Mouse (Mus musculus) midbrain, embryonic 16.5 days (tissue): ENCODE results near the gene Nmu. TPM values are rescaled to one million over a fixed set of nuclear protein-coding genes. Genes with fewer than 3 reads are reported as not detected.

Source experiments
- ATAC-seq: fragments of 200-750 bp; cut with Nextera tagmentation; 2 replicates; pipeline ENCODE4 v1.8.0; 2017; ENCODE audit warnings: moderate TSS enrichment
- H3K27ac ChIP-seq: fragments of 300-500 bp; sonication (generic); 2 replicates; pipeline ENCODE4 v1.5.1; 2014; ENCODE audit warnings: mild to moderate bottlenecking, low read length, mixed read lengths
- H3K27me3 ChIP-seq: fragments of 300-500 bp; sonication (generic); 2 replicates; pipeline ENCODE4 v1.6.1; 2014; ENCODE audit warnings: low read depth, low read length, mixed read lengths; ENCODE audit not compliant: control insufficient read depth, insufficient read depth
- H3K36me3 ChIP-seq: fragments of 300-500 bp; sonication (generic); 2 replicates; pipeline ENCODE4 v1.6.1; 2014; ENCODE audit warnings: mild to moderate bottlenecking, low read length, moderate library complexity, mixed read lengths; ENCODE audit not compliant: control insufficient read depth, insufficient read depth
- H3K4me1 ChIP-seq: fragments of 300-500 bp; sonication (generic); 2 replicates; pipeline ENCODE4 v1.6.1; 2014; ENCODE audit warnings: mild to moderate bottlenecking, low read length, mixed read lengths; ENCODE audit not compliant: control insufficient read depth, insufficient read depth
- H3K4me2 ChIP-seq: fragments of 300-500 bp; sonication (generic); 2 replicates; pipeline ENCODE4 v1.6.1; 2014; ENCODE audit warnings: mild to moderate bottlenecking, low read length, mixed read lengths
- H3K4me3 ChIP-seq: fragments of 300-500 bp; sonication (generic); 2 replicates; pipeline ENCODE4 v1.5.1; 2014; ENCODE audit warnings: low read depth, mild to moderate bottlenecking, low read length, moderate library complexity, mixed read lengths
- H3K9ac ChIP-seq: fragments of 300-500 bp; sonication (generic); 2 replicates; pipeline ENCODE4 v1.6.1; 2014; ENCODE audit warnings: low read depth, low read length, mixed read lengths
- H3K9me3 ChIP-seq: fragments of 300-500 bp; sonication (generic); replicated peaks from 2 replicates; pipeline ENCODE4 v1.6.1; 2014; ENCODE audit warnings: mild to moderate bottlenecking, low read length, mixed read lengths; ENCODE audit not compliant: control insufficient read depth, poor library complexity, severe bottlenecking
- WGBS: fragments of 180-500 bp; shearing (Covaris S2); extraction: QIAGEN DNeasy Blood & Tissue Kit; methylation state at CpG from one replicate; pipeline ENCODE4 v1.1.7; 2014; 5-methylcytosine and 5-hydroxymethylcytosine counted together
- polyA plus RNA-seq: library from polyadenylated mRNA; unstranded; fragments of >200 nt; fragmentation: Nextera tagmentation; extraction: Ambion mirVana; gene quantifications from 2 replicates; pipeline ENCODE4 v1.2.1, GENCODE M21; 2015

Gene Nmu
- polyA plus RNA-seq, 1 experiment from 2014 or later = not detected

GRCm38 (mm10) chr5:76330953-76331352 is 32.6 kb downstream of the Nmu start, which contains the start of gene Pdcl2:
Gene Pdcl2, minus strand, starts transcription at chr5:76331156.
- ATAC-seq = no peak
- WGBS = 92% methylated on average over 7 of the region's 7 CpGs
- H3K4me2 ChIP-seq = no peak within 1 kb of the TSS
- no peak within 1 kb of the TSS for H3K27ac ChIP-seq
- no peak within 1 kb of the TSS for H3K9ac ChIP-seq
- no peaks in the 10 kb centered on the region for H3K27me3 ChIP-seq
- no peak within 1 kb of the TSS for H3K4me3 ChIP-seq
- H3K36me3 ChIP-seq = no peaks in the 10 kb centered on the region
- no peaks in the 10 kb centered on the region for H3K9me3 ChIP-seq
- no peaks in the 10 kb centered on the region for H3K4me1 ChIP-seq

GRCm38 (mm10) chr5:76327296-76327695 is 36.3 kb downstream of the Nmu start:
- Histone ChIP-seq H3K9me3 (no peaks in the 10 kb centered on the region), H3K4me3 (no peak overlapping the region), H3K27ac (no peak overlapping the region), H3K9ac (no peak overlapping the region), H3K4me1 (no peaks in the 10 kb centered on the region), H3K27me3 (no peaks in the 10 kb centered on the region), H3K4me2 (no peak overlapping the region), H3K36me3 (no peaks in the 10 kb centered on the region)
- 49% methylated on average over 2 of the region's 2 CpGs for WGBS
- ATAC-seq = no peak

- Histone ChIP-seq H3K4me3 (no peak overlapping the region), H3K27ac (no peak overlapping the region), H3K27me3 (no peaks in the 10 kb centered on the region), H3K9ac (no peak overlapping the region), H3K4me1 (no peaks in the 10 kb centered on the region; the same call in 1 of the 2 replicates), H3K9me3 (no peaks in the 10 kb centered on the region), H3K4me2 (no peak overlapping the region), H3K36me3 (no peaks in the 10 kb centered on the region)
- ATAC-seq = no peak
- 93% methylated on average over 4 of the region's 4 CpGs for WGBS
Measured at GRCm38 (mm10) chr5:76325113-76325512, 38.5 kb downstream of the Nmu start.

- 15% methylated on average over 11 of the region's 11 CpGs for WGBS
- H3K4me3 ChIP-seq = no peak overlapping the region
- ATAC-seq = no peak
Measured at GRCm38 (mm10) chr5:76321249-76322196, 42.1 kb downstream of the Nmu start.

GRCm38 (mm10) chr5:76308206-76308605 is 55.4 kb downstream of the Nmu start:
- WGBS = 79% methylated on average over 2 of the region's 2 CpGs
- H3K9ac ChIP-seq = no peak overlapping the region
- no peak for ATAC-seq
- no peak overlapping the region for H3K4me3 ChIP-seq
- no peak overlapping the region for H3K27ac ChIP-seq
- no peak overlapping the region for H3K4me2 ChIP-seq
- no peaks in the 10 kb centered on the region for H3K27me3 ChIP-seq
- no peaks in the 10 kb centered on the region for H3K36me3 ChIP-seq
- H3K9me3 ChIP-seq = no peaks in the 10 kb centered on the region
- peaks cover 8% of the 10 kb centered on the region for H3K4me1 ChIP-seq

More at GRCm38 (mm10) chr5:76321249-76322196, 42.1 kb downstream of the Nmu start:
- no peaks in the 10 kb centered on the region for H3K9me3 ChIP-seq
- no peaks in the 10 kb centered on the region for H3K36me3 ChIP-seq
- no peak overlapping the region for H3K4me2 ChIP-seq
- H3K27ac ChIP-seq = no peak overlapping the region
- H3K4me1 ChIP-seq = no peaks in the 10 kb centered on the region; the same call in 1 of the 2 replicates
- no peaks in the 10 kb centered on the region for H3K27me3 ChIP-seq
- no peak overlapping the region for H3K9ac ChIP-seq

GRCm38 (mm10) chr5:76306261-76306660 is 57.3 kb downstream of the Nmu start:
- Histone ChIP-seq H3K27ac (no peak overlapping the region), H3K27me3 (no peaks in the 10 kb centered on the region), H3K9ac (no peak overlapping the region), H3K4me2 (no peak overlapping the region), H3K9me3 (no peaks in the 10 kb centered on the region), H3K36me3 (no peaks in the 10 kb centered on the region), H3K4me3 (no peak overlapping the region), H3K4me1 (peaks cover 24% of the 10 kb centered on the region)
- 71% methylated on average over 3 of the region's 3 CpGs for WGBS
- ATAC-seq = no peak

GRCm38 (mm10) chr5:76305616-76306015 is 58.0 kb downstream of the Nmu start:
- peak overlapping the region; percentile 84 for H3K4me2 ChIP-seq
- H3K27ac ChIP-seq = no peak overlapping the region
- H3K9me3 ChIP-seq = no peaks in the 10 kb centered on the region
- no peak for ATAC-seq
- H3K36me3 ChIP-seq = no peaks in the 10 kb centered on the region
- H3K4me3 ChIP-seq = peak overlapping the region; percentile 92
- no peaks in the 10 kb centered on the region for H3K27me3 ChIP-seq
- peak overlapping the region; percentile 53 for H3K9ac ChIP-seq
- WGBS = 2% methylated on average over 8 of the region's 8 CpGs
- peaks cover 29% of the 10 kb centered on the region for H3K4me1 ChIP-seq

- Histone ChIP-seq H3K9me3 (no peaks in the 10 kb centered on the region), H3K4me1 (peaks cover 29% of the 10 kb centered on the region), H3K4me2 (peak within 1 kb of the TSS; percentile 84), H3K27me3 (no peaks in the 10 kb centered on the region), H3K36me3 (no peaks in the 10 kb centered on the region), H3K4me3 (peak within 1 kb of the TSS; percentile 92), H3K27ac (peak within 1 kb of the TSS; percentile 97), H3K9ac (peak within 1 kb of the TSS; percentile 88)
- ATAC-seq = peak; percentile 91
- WGBS = under 1% methylated on average over 92 of the region's 104 CpGs
Measured at GRCm38 (mm10) chr5:76304452-76305341, 58.9 kb downstream of the Nmu start, which contains the start of gene Clock. Gene Clock, minus strand, starts transcription at chr5:76304792.
